Mouse (Mus musculus) lung, postnatal 0 days (tissue): ENCODE measurements at regions not wholly inside any gene's neighbourhood (a gene's known extent, or its start where the extent isn't known, plus 50 kb on each side); places are given as distances from the start of the nearest gene placed in this dataset.

Experiments
- CTCF ChIP-seq: IDR thresholded peaks from 2 replicates; pipeline ENCODE4 v1.5.1; 2016; ENCODE audit warnings: antibody characterized with exemption, mild to moderate bottlenecking
- EP300 ChIP-seq: IDR thresholded peaks from 2 replicates; pipeline ENCODE4 v1.6.1; 2016; ENCODE audit warnings: antibody characterized with exemption, mild to moderate bottlenecking, control low read depth

DNA sequence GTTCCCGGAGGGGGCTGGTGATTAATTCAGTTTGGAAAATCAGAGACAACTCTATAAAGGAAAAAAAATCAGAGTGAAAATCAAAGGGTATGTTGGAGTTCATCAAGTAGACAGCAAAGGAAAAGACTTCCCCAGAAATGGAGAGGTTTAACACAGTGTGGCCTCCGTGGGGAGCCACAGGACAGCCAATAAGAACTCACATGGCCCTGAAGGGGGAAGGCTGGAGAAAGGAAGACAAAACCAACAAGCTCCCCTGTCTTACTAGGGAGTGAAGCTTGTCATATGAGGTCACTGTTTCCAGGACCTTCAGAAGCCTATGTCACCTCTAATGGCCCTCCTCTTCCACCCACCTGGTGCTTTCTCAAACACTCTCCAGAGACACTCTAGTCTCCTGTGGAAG lies 187.1 kb upstream of the Nckap5 start:
- TF ChIP-seq EP300 (no peak), CTCF (peak; percentile 16; the same call in 1 of the 2 replicates)
